Mouse (Mus musculus) forebrain, embryonic 11.5 days (tissue): ENCODE results near the gene Akr1a1. TPM values are rescaled to one million over a fixed set of nuclear protein-coding genes. Genes with fewer than 3 reads are reported as not detected.

Experiments used
- ATAC-seq: fragments of 200-750 bp; cut with Nextera tagmentation; replicated peaks from 2 replicates; pipeline ENCODE4 v1.8.0; 2017; ENCODE audit warnings: moderate TSS enrichment; ENCODE audit not compliant: low FRiP score
- DNase-seq: peaks from one replicate; pipeline ENCODE4 v3.0.0-alpha.2; 2017; ENCODE audit warnings: low spot score
- H3K27ac ChIP-seq: fragments of 300-500 bp; sonication (generic); 2 replicates; pipeline ENCODE4 v1.5.1; 2014; ENCODE audit warnings: low read depth, low read length
- H3K27me3 ChIP-seq: fragments of 300-500 bp; sonication (generic); 2 replicates; pipeline ENCODE4 v1.6.1; 2014; ENCODE audit warnings: mild to moderate bottlenecking, low read length, mixed read lengths; ENCODE audit not compliant: control insufficient read depth, insufficient read depth
- H3K36me3 ChIP-seq: fragments of 300-500 bp; sonication (generic); 2 replicates; pipeline ENCODE4 v1.6.1; 2014; ENCODE audit warnings: mild to moderate bottlenecking, low read length, moderate library complexity, mixed read lengths; ENCODE audit not compliant: control insufficient read depth, insufficient read depth
- H3K4me1 ChIP-seq: fragments of 300-500 bp; sonication (generic); replicated peaks from 2 replicates; pipeline ENCODE4 v1.6.1; 2014; ENCODE audit warnings: low read length, mixed read lengths; ENCODE audit not compliant: control insufficient read depth, insufficient read depth
- H3K4me2 ChIP-seq: fragments of 300-500 bp; sonication (generic); 2 replicates; pipeline ENCODE4 v1.6.1; 2014; ENCODE audit warnings: low read depth, mild to moderate bottlenecking, low read length, moderate library complexity, mixed read lengths; ENCODE audit not compliant: severe bottlenecking
- H3K4me3 ChIP-seq: fragments of 300-500 bp; sonication (generic); 2 replicates; pipeline ENCODE4 v1.5.1; 2014; ENCODE audit warnings: low read depth, low read length
- H3K9ac ChIP-seq: fragments of 300-500 bp; sonication (generic); 2 replicates; pipeline ENCODE4 v1.6.1; 2014; ENCODE audit warnings: low read length
- H3K9me3 ChIP-seq: fragments of 300-500 bp; sonication (generic); 2 replicates; pipeline ENCODE4 v1.6.1; 2016; ENCODE audit warnings: low read length, mixed read lengths; ENCODE audit not compliant: control insufficient read depth
- WGBS: fragments of 180-500 bp; shearing (Covaris S2); extraction: QIAGEN DNeasy Blood & Tissue Kit; methylation state at CpG from one replicate; pipeline ENCODE4 v1.1.7; 2014; 5-methylcytosine and 5-hydroxymethylcytosine counted together
- polyA plus RNA-seq: library from polyadenylated mRNA; unstranded; fragments of >200 nt; fragmentation: Nextera tagmentation; extraction: Ambion mirVana; gene quantifications from 2 replicates; pipeline ENCODE4 v1.2.1, GENCODE M21; 2014

Gene Akr1a1
- polyA plus RNA-seq, 1 experiment from 2014 or later: 501 TPM

GRCm38 (mm10) chr4:116653228-116653627 lies 1.7 kb upstream of the Akr1a1 start:
- ATAC-seq: no peak
- no peak for DNase-seq
- Histone ChIP-seq H3K9me3 (no peaks in the 10 kb centered on the region), H3K9ac (no peak overlapping the region), H3K4me2 (no peak overlapping the region), H3K4me1 (peaks cover 7% of the 10 kb centered on the region), H3K36me3 (no peaks in the 10 kb centered on the region), H3K4me3 (no peak overlapping the region), H3K27me3 (no peaks in the 10 kb centered on the region), H3K27ac (no peak overlapping the region)
- WGBS: 87% methylated on average over 6 of the region's 6 CpGs

GRCm38 (mm10) chr4:116651797-116652135 lies 286 bp upstream of the Akr1a1 start:
- no peak overlapping the region for H3K27ac ChIP-seq
- DNase-seq (no peak), ATAC-seq (no peak)
- H3K27me3 ChIP-seq: no peaks in the 10 kb centered on the region
- no peaks in the 10 kb centered on the region for H3K9me3 ChIP-seq
- H3K36me3 ChIP-seq: no peaks in the 10 kb centered on the region
- 12% methylated on average over 6 of the region's 6 CpGs for WGBS
- H3K9ac ChIP-seq: peak overlapping the region; percentile 93
- H3K4me1 ChIP-seq: peaks cover 7% of the 10 kb centered on the region
- peak overlapping the region; percentile 93 for H3K4me3 ChIP-seq
- peak overlapping the region; percentile 83 for H3K4me2 ChIP-seq

DNA sequence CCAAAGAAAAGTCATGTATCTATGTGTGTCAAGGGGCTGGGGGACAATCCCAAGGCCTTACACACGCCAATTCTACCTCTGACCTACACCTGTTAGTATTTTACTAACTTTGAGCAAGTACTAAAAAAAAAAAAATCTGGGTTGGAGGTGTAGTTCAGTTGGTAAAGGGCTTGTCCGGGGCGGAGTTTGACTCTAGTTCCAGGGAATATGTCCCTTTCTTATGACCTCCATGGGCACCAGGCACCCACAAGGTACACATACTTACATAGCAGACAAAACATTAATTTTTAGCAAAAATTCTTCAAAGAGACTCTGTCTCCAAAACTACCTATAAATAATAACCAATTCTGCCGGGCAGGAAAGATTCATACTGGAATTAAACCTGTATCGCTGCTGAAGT lies 1.1 kb downstream of the Akr1a1 start:
- no peaks in the 10 kb centered on the region for H3K27me3 ChIP-seq
- H3K36me3 ChIP-seq: no peaks in the 10 kb centered on the region
- peaks cover 7% of the 10 kb centered on the region for H3K4me1 ChIP-seq
- no peak overlapping the region for H3K27ac ChIP-seq
- no peaks in the 10 kb centered on the region for H3K9me3 ChIP-seq
- 51% methylated on average over 5 of the region's 5 CpGs for WGBS
- peak overlapping the region; percentile 93 for H3K9ac ChIP-seq
- DNase-seq (no peak), ATAC-seq (no peak)
- H3K4me3 ChIP-seq: peak overlapping the region; percentile 93
- peak overlapping the region; percentile 83 for H3K4me2 ChIP-seq

DNA sequence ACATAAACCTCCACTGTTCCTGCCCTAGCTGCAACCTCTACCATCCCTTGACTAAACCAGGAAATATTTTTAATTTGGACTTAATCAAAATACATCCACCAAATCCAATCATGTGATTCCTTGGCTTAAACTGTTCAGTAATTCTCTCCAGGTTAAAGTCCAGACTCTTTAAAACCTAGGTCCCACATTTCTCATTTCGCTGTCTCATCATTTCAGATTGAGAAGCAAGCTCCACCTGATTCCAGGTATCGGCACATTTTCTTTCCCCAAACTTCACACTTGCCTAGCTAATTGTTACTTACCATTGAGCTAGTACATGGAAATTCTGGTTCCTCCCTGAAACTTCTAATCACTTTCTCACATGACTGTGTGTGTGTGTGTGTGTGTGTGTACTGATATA lies 2.1 kb downstream of the Akr1a1 start:
- H3K36me3 ChIP-seq: no peaks in the 10 kb centered on the region; the same call in 1 of the 2 replicates
- H3K9me3 ChIP-seq: no peaks in the 10 kb centered on the region
- H3K27ac ChIP-seq: no peak overlapping the region
- H3K4me3 ChIP-seq: no peak overlapping the region
- 100% methylated on average over 2 of the region's 2 CpGs for WGBS
- no peaks in the 10 kb centered on the region for H3K27me3 ChIP-seq
- H3K9ac ChIP-seq: no peak overlapping the region; the same call in 1 of the 2 replicates
- 0 out of 2 replicates have a peak overlapping the region, but pooled peaks have one; percentile 8 for H3K4me2 ChIP-seq
- DNase-seq (no peak), ATAC-seq (no peak)
- H3K4me1 ChIP-seq: peaks cover 7% of the 10 kb centered on the region

DNA sequence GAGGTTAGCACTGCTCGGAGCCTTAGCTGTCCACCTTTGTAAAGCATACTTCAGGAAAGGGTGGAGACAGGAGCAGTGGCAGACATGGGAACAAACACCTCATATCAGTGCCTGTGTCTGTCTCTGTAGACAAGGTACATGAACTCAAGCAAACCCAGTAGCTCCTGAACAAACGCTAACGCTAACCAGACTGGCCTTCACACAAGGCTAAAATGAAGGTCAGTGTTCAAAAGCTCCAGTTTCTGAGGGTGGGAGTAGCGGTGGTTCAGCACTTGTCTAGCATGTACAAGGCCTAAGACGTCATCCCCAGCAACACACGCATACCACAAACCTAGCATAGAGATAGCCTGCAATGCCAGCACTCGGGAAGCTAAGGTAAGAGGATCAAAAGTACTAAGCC lies 5.9 kb downstream of the Akr1a1 start:
- no peak overlapping the region for H3K4me2 ChIP-seq
- H3K4me3 ChIP-seq: no peak overlapping the region
- DNase-seq (no peak), ATAC-seq (no peak)
- H3K9ac ChIP-seq: no peak overlapping the region
- H3K27me3 ChIP-seq: no peaks in the 10 kb centered on the region
- WGBS: 92% methylated on average over 7 of the region's 7 CpGs
- peaks cover 7% of the 10 kb centered on the region for H3K4me1 ChIP-seq
- no peaks in the 10 kb centered on the region for H3K9me3 ChIP-seq
- H3K36me3 ChIP-seq: peaks cover 11% of the 10 kb centered on the region
- no peak overlapping the region for H3K27ac ChIP-seq

- Histone ChIP-seq H3K27ac (no peak overlapping the region), H3K4me1 (no peaks in the 10 kb centered on the region; the same call in 1 of the 2 replicates), H3K4me3 (no peak overlapping the region), H3K9ac (no peak overlapping the region), H3K27me3 (no peaks in the 10 kb centered on the region), H3K9me3 (no peaks in the 10 kb centered on the region), H3K4me2 (no peak overlapping the region), H3K36me3 (peaks cover 15% of the 10 kb centered on the region)
- no peak for DNase-seq
- WGBS: 72% methylated on average over 6 of the region's 6 CpGs
- no peak for ATAC-seq
Observed at GRCm38 (mm10) chr4:116644326-116644725, 7.2 kb downstream of the Akr1a1 start.

DNA sequence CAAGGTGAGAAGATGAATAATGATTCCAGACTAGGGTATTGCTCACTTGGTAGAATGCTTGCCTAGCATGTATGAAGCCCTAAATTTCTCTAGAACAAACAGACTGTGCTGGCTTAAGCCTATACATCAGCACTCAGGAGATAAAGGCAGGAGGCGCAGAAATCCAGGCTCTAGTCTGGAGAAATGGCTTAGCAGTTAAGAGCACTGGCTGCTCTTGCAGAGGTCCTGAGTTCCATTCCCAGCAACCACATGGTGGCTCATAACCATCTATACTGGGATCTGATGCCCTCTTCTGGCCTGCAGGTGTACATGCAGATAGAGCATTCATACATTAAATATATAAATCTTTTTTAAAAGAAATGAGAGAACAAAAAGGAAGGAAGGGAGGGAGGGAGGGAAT lies 9.4 kb downstream of the Akr1a1 start:
- Histone ChIP-seq H3K4me1 (no peaks in the 10 kb centered on the region; the same call in 1 of the 2 replicates), H3K4me2 (no peak overlapping the region), H3K9me3 (no peaks in the 10 kb centered on the region), H3K27ac (no peak overlapping the region), H3K36me3 (peaks cover 20% of the 10 kb centered on the region), H3K9ac (no peak overlapping the region), H3K27me3 (no peaks in the 10 kb centered on the region), H3K4me3 (no peak overlapping the region)
- 96% methylated on average over 1 of the region's 1 CpGs for WGBS
- ATAC-seq (no peak), DNase-seq (no peak)

DNA sequence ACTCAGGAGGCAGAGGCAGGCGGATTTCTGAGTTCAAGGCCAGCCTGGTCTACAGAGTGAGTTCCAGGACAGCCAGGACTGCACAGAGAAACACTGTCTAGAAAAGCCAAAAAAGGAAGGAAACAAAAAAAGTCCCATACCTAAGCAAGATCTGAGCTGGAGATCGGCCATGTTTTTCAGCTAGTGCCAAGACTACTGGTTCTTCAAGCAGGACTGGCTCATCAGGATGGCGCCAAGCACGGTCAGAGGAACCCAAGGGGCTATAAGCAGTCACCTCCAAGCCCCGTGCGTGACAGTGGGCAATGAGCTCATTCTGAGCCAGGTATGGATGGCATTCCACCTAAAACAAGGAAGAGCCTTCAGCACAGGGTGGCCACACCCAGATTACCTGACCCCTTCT lies 12.7 kb downstream of the Akr1a1 start:
- H3K27me3 ChIP-seq: no peaks in the 10 kb centered on the region
- DNase-seq (no peak), ATAC-seq (no peak)
- H3K27ac ChIP-seq: no peak overlapping the region
- no peaks in the 10 kb centered on the region for H3K9me3 ChIP-seq
- WGBS: 97% methylated on average over 6 of the region's 6 CpGs
- H3K9ac ChIP-seq: no peak overlapping the region
- H3K4me1 ChIP-seq: no peaks in the 10 kb centered on the region
- H3K4me3 ChIP-seq: no peak overlapping the region
- H3K4me2 ChIP-seq: no peak overlapping the region
- peaks cover 29% of the 10 kb centered on the region for H3K36me3 ChIP-seq

- WGBS: 72% methylated on average over 1 of the region's 1 CpGs
- Histone ChIP-seq H3K27me3 (no peaks in the 10 kb centered on the region), H3K9ac (no peak overlapping the region), H3K27ac (no peak overlapping the region), H3K4me2 (no peak overlapping the region), H3K4me3 (no peak overlapping the region), H3K36me3 (peaks cover 18% of the 10 kb centered on the region), H3K4me1 (no peaks in the 10 kb centered on the region), H3K9me3 (no peaks in the 10 kb centered on the region)
- no peak for ATAC-seq
- no peak for DNase-seq
Observed at GRCm38 (mm10) chr4:116635197-116635596, 16.3 kb downstream of the Akr1a1 start.
